Mouse (Mus musculus): Measurements from ENCODE around the gene Bckdhb. TPM values are rescaled to one million over a fixed set of nuclear protein-coding genes. Genes with fewer than 3 reads are reported as not detected.
A peak's percentile ranks its signal among the peaks of the same experiment; 100 is the strongest.

The Bckdhb gene
- total RNA-seq, 1 experiment from 2014 or later: 9.4 TPM

- ATAC-seq (replicated peaks in 1 of 2; ENCODE audit: insufficient read depth in 1 of 2, low FRiP score in 2 of 2, low TSS enrichment in 1 of 2, low read depth in 1 of 2, poor library complexity in 2 of 2, severe bottlenecking in 2 of 2): peak; percentile 22 to 80; a peak in 2 of 4 replicates
These were observed 188.1 kb downstream of the Bckdhb start for GRCm38 (mm10) chr9:84112842-84113568.

- no peak for ATAC-seq (replicated peaks in 1 of 2; ENCODE audit: insufficient read depth in 1 of 2, low FRiP score in 2 of 2, low TSS enrichment in 1 of 2, low read depth in 1 of 2, poor library complexity in 2 of 2, severe bottlenecking in 2 of 2)
These were observed 189.3 kb downstream of the Bckdhb start for GRCm38 (mm10) chr9:84114254-84114653.

GRCm38 (mm10) chr9:84117337-84117736, 192.4 kb downstream of the Bckdhb start:
- no peak for ATAC-seq (replicated peaks in 1 of 2; ENCODE audit: insufficient read depth in 1 of 2, low FRiP score in 2 of 2, low TSS enrichment in 1 of 2, low read depth in 1 of 2, poor library complexity in 2 of 2, severe bottlenecking in 2 of 2)

- ATAC-seq (replicated peaks in 1 of 2; ENCODE audit: insufficient read depth in 1 of 2, low FRiP score in 2 of 2, low TSS enrichment in 1 of 2, low read depth in 1 of 2, poor library complexity in 2 of 2, severe bottlenecking in 2 of 2): no peak
These were observed 200.1 kb downstream of the Bckdhb start for GRCm38 (mm10) chr9:84124996-84125395.

- no peak for ATAC-seq (replicated peaks in 1 of 2; ENCODE audit: insufficient read depth in 1 of 2, low FRiP score in 2 of 2, low TSS enrichment in 1 of 2, low read depth in 1 of 2, poor library complexity in 2 of 2, severe bottlenecking in 2 of 2)
These were observed 205.4 kb downstream of the Bckdhb start for GRCm38 (mm10) chr9:84130338-84130737.

GRCm38 (mm10) chr9:84135062-84135461, 210.1 kb downstream of the Bckdhb start:
- ATAC-seq (replicated peaks in 1 of 2; ENCODE audit: insufficient read depth in 1 of 2, low FRiP score in 2 of 2, low TSS enrichment in 1 of 2, low read depth in 1 of 2, poor library complexity in 2 of 2, severe bottlenecking in 2 of 2): no peak

GRCm38 (mm10) chr9:84137192-84137591, 212.2 kb downstream of the Bckdhb start:
- ATAC-seq (replicated peaks in 1 of 2; ENCODE audit: insufficient read depth in 1 of 2, low FRiP score in 2 of 2, low TSS enrichment in 1 of 2, low read depth in 1 of 2, poor library complexity in 2 of 2, severe bottlenecking in 2 of 2): no peak

- ATAC-seq (replicated peaks in 1 of 2; ENCODE audit: insufficient read depth in 1 of 2, low FRiP score in 2 of 2, low TSS enrichment in 1 of 2, low read depth in 1 of 2, poor library complexity in 2 of 2, severe bottlenecking in 2 of 2): no peak
These were observed 223.2 kb downstream of the Bckdhb start for GRCm38 (mm10) chr9:84148124-84148523.

Other genes with a start within 250 kb of the Bckdhb start
- not detected in 2 replicates for gene Elovl4, start 118.9 kb upstream of the Bckdhb start, total RNA-seq (2017)
- gene Ttk, start 90.5 kb upstream of the Bckdhb start, total RNA-seq (2017): 34.0 and 44.1 TPM in 2 replicates